Mouse (Mus musculus): ENCODE measurements around the gene Cbx5. TPM values are rescaled to one million over a fixed set of nuclear protein-coding genes. Genes with fewer than 3 reads are reported as not detected.
"Not testable (repeated sequence)": the region's sequence is repeated elsewhere in the genome, so short reads cannot be mapped to it uniquely, and the experiment has no call there.

The Cbx5 gene
- polyA plus RNA-seq, 1 experiment from 2014 or later = 206 TPM

GRCm38 (mm10) chr15:103247782-103248400 lies 8.3 kb upstream of the Cbx5 start:
- H3K27ac ChIP-seq (replicated peaks) = no peak overlapping the region
- no peaks in the 10 kb centered on the region for H3K27me3 ChIP-seq (replicated peaks; ENCODE audit: low read depth, poor library complexity, severe bottlenecking)
- peaks cover 68% of the 10 kb centered on the region for H3K36me3 ChIP-seq (replicated peaks)
- H3K4me1 ChIP-seq = peaks cover 21% of the 10 kb centered on the region
- DNase-seq (ENCODE audit: low spot score) = no peak
- no peak overlapping the region for H3K4me3 ChIP-seq
- H3K9me3 ChIP-seq = no peaks in the 10 kb centered on the region

DNA sequence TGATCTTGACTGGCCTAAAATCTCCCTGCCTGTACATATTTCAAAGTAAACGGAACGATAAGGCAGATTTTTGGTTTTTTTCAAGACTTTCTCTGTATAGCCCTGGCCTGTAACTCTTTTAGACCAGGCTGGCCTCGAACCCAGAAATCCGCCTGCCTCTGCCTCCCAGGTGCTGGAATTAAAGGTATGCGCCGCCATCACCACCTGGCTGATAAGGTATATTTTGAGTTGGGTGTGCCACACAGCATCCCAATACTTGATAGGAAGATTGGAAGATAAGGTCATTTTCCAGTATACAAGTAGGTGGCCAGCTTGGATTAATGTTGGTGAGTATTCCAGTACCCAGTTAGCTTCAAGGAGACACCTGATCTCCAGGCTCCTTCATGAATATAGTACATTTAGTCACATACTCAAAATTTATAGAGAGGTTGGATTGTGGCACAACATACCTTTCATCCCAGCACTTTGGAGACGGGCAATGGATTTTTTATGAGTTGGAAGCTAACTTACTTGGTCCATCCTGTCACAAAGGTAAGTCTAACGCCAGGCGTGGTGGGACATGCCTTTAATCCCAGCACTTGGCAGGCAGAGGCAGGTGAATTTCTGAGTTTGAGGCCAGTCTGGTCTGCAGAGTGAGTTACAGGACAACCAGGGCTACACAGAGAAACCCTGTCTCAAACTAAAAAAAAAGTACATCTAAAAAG lies 7.6 kb upstream of the Cbx5 start:
- Histone ChIP-seq H3K36me3 (replicated peaks) (peaks cover 74% of the 10 kb centered on the region), H3K27me3 (replicated peaks; ENCODE audit: low read depth, poor library complexity, severe bottlenecking) (no peaks in the 10 kb centered on the region), H3K27ac (replicated peaks) (no peak overlapping the region), H3K4me3 (no peak overlapping the region), H3K9me3 (no peaks in the 10 kb centered on the region), H3K4me1 (peaks cover 27% of the 10 kb centered on the region)
- no peak for DNase-seq (ENCODE audit: low spot score)
- WGBS = 90% methylated on average over 9 of the region's 9 CpGs

DNA sequence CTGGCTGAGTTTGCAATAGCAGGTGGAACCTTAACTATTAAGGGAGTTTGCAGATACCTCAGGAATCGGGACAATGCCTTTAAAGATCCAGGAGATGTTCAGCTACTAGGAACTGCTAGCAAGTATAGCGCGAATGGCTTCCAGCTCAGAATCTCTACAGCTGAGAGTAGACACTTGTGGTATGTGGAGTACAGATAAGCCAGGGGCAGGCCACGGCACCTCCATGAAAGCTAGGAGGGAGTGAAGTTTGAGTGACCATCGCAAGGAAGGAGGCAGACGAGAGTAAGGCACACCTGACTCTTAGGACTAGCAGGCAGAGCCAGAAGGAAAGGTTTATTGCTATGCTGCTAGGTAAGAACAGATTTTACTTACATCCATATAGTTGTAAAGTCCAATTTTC lies 6.0 kb upstream of the Cbx5 start:
- Histone ChIP-seq H3K27me3 (replicated peaks; ENCODE audit: low read depth, poor library complexity, severe bottlenecking) (no peaks in the 10 kb centered on the region), H3K36me3 (replicated peaks) (peaks cover 87% of the 10 kb centered on the region), H3K4me1 (peaks cover 31% of the 10 kb centered on the region), H3K9me3 (no peaks in the 10 kb centered on the region), H3K4me3 (0 out of 2 replicates have a peak overlapping the region, but pooled peaks have one; percentile 28), H3K27ac (replicated peaks) (no peak overlapping the region)
- 82% methylated on average over 6 of the region's 6 CpGs for WGBS
- DNase-seq (ENCODE audit: low spot score) = no peak

DNA sequence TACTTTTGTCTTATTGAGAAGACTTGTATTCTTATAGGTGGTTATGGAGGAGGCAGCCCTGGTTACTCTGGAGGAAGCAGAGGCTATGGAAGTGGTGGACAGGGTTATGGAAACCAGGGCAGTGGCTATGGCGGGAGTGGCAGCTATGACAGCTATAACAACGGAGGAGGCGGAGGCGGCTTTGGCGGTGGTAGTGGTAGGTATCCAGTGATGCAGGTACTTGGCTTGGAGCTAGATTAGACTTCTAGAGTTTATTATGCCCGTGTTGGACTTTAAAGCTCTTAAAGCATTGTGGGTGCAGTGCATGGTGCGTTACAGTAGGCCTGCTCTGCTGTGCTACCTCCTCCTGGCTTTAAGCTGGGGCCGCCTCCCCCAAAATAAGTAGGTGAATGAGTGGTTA lies 3.3 kb upstream of the Cbx5 start:
- H3K4me3 ChIP-seq = peak overlapping the region; percentile 81
- H3K4me1 ChIP-seq = peaks cover 32% of the 10 kb centered on the region
- H3K36me3 ChIP-seq (replicated peaks) = peaks cover 68% of the 10 kb centered on the region
- H3K27me3 ChIP-seq (replicated peaks; ENCODE audit: low read depth, poor library complexity, severe bottlenecking) = no peaks in the 10 kb centered on the region
- H3K27ac ChIP-seq (replicated peaks) = no peak overlapping the region
- H3K9me3 ChIP-seq = no peaks in the 10 kb centered on the region
- 74% methylated on average over 8 of the region's 8 CpGs for WGBS
- no peak for DNase-seq (ENCODE audit: low spot score)

GRCm38 (mm10) chr15:103241071-103242018 lies 1.7 kb upstream of the Cbx5 start:
- not testable (repeated sequence) for DNase-seq (ENCODE audit: low spot score); H3K27me3 ChIP-seq (replicated peaks; ENCODE audit: low read depth, poor library complexity, severe bottlenecking); H3K9me3 ChIP-seq
- WGBS = 15% methylated on average over 12 of the region's 12 CpGs
- Histone ChIP-seq H3K36me3 (replicated peaks) (peaks cover 64% of the 10 kb centered on the region), H3K27ac (replicated peaks) (peak overlapping the region; percentile 98), H3K4me1 (peaks cover 34% of the 10 kb centered on the region), H3K4me3 (peak overlapping the region; percentile 81)

DNA sequence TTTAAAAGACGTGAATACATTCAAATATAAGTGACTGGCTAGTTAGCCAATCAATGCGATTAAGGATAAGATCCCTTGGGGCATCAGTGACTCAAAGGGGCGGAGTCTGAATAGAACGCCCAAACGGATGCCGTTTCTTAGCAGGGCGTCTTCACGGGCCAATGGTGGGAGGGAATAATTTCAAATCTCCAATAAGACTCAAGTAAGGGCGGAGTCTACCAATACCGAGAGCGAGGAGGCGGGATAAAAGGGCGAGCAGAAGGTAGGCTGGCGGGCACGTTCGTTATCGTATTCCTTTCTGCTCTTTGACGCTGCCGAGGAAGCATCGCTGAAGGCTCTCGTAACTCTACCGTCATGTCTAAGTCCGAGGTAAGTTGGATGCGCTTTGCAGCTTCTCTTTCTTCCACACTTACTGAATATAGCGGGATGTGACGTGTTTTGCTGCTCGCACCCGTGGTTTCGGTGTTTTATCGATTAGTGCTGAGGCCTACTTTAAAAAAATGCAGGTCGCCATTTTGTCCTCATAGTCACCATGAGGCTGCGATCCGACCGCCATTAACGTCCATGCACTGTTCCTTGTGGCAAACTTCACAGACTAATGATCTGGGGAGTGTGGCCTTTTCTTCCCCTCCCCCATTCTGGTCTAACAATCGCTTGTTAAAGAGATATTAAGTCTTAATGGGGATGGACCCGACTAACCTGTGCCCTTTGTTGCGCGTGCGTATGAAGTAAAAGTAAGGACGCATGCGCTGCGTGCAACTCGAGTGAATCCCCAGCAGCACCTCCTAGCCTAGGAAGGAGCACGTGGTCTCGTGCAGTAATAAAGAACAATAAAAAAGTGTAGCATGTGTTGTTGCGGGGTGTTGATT lies 778 bp upstream of the Cbx5 start, which contains the start of gene Hnrnpa1:
TSS of gene Hnrnpa1 (plus strand) at position 273 of the 869 bp plus-strand sequence.
- Histone ChIP-seq H3K4me1 (peaks cover 34% of the 10 kb centered on the region), H3K4me3 (peak within 1 kb of the TSS; percentile 81), H3K27me3 (replicated peaks; ENCODE audit: low read depth, poor library complexity, severe bottlenecking) (no peaks in the 10 kb centered on the region), H3K9me3 (0 out of 2 replicates have a peak, but pooled peaks cover 2% of the 10 kb centered on the region), H3K27ac (replicated peaks) (peak within 1 kb of the TSS; percentile 98), H3K36me3 (replicated peaks) (peaks cover 64% of the 10 kb centered on the region)
- under 1% methylated on average over 47 of the region's 47 CpGs for WGBS
- peak; percentile 93 for DNase-seq (ENCODE audit: low spot score)

DNA sequence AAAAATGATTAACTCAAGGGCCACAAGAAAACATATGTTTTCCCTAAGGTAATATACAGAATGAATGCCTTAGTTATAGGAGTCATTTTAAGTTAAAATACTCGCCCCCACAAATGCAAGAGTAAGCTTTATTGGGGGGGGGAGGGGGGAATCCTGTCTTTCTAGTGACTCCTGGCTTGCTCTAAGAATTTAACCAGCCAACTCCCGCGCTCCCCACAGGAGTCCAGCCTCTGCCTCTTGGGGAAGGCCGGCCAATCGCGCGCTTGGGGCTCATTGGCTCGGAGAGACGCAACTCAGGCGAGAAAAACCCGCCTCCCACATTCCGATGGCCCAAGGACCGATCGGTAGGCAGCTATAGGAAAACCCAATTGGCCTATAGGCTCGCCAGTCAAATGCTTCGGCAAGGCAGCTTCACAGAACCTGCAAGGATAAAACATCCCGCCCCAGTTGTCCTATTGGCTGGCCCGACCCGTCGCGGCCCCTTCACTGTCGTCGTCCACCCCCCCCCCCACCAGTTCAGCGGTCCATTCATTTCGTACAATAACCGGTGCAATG lies 409 bp downstream of the Cbx5 start:
- Histone ChIP-seq H3K27me3 (replicated peaks; ENCODE audit: low read depth, poor library complexity, severe bottlenecking) (no peaks in the 10 kb centered on the region), H3K4me3 (peak overlapping the region; percentile 81), H3K9me3 (peaks cover 2% of the 10 kb centered on the region; the same call in 1 of the 2 replicates), H3K36me3 (replicated peaks) (peaks cover 68% of the 10 kb centered on the region), H3K4me1 (peaks cover 32% of the 10 kb centered on the region), H3K27ac (replicated peaks) (peak overlapping the region; percentile 98)
- DNase-seq (ENCODE audit: low spot score) = peak; percentile 96
- under 1% methylated on average over 26 of the region's 26 CpGs for WGBS

GRCm38 (mm10) chr15:103237295-103237694 lies 2.3 kb downstream of the Cbx5 start:
- Histone ChIP-seq H3K27ac (replicated peaks) (no peak overlapping the region), H3K4me3 (no peak overlapping the region), H3K27me3 (replicated peaks; ENCODE audit: low read depth, poor library complexity, severe bottlenecking) (no peaks in the 10 kb centered on the region), H3K4me1 (peaks cover 15% of the 10 kb centered on the region), H3K9me3 (peaks cover 2% of the 10 kb centered on the region; the same call in 1 of the 2 replicates), H3K36me3 (replicated peaks) (peaks cover 60% of the 10 kb centered on the region)
- no peak for DNase-seq (ENCODE audit: low spot score)
- WGBS = 94% methylated on average over 7 of the region's 7 CpGs

DNA sequence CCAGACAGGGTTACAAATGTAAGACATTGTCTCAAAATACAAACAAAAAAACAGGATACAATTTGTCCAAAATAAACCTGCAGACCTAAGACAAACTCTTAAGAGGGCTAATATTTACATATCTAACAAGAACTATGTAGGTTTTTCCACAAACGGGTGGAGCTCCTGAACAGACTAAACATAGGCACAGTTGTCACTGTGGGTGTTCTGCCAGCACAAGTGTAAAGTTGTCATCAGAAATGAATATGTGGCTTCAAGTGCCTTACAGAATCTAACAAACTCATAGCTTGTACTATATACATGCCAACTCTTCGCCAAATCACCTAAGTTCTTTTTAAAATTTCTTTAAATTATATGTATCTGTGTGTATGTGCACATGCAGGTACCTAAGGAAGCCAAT lies 6.5 kb downstream of the Cbx5 start:
- DNase-seq (ENCODE audit: low spot score) = no peak
- Histone ChIP-seq H3K9me3 (peaks cover 2% of the 10 kb centered on the region; the same call in 1 of the 2 replicates), H3K27me3 (replicated peaks; ENCODE audit: low read depth, poor library complexity, severe bottlenecking) (no peaks in the 10 kb centered on the region), H3K4me3 (no peak overlapping the region), H3K27ac (replicated peaks) (no peak overlapping the region), H3K36me3 (replicated peaks) (peaks cover 47% of the 10 kb centered on the region), H3K4me1 (peaks cover 4% of the 10 kb centered on the region)
- 93% methylated on average over 2 of the region's 2 CpGs for WGBS

- Histone ChIP-seq H3K36me3 (replicated peaks) (peaks cover 20% of the 10 kb centered on the region), H3K27me3 (replicated peaks; ENCODE audit: low read depth, poor library complexity, severe bottlenecking) (no peaks in the 10 kb centered on the region), H3K4me3 (no peak overlapping the region), H3K9me3 (no peaks in the 10 kb centered on the region), H3K4me1 (no peaks in the 10 kb centered on the region; the same call in 1 of the 2 replicates), H3K27ac (replicated peaks) (no peak overlapping the region)
- WGBS = 86% methylated on average over 2 of the region's 2 CpGs
- no peak for DNase-seq (ENCODE audit: low spot score)
Observed at GRCm38 (mm10) chr15:103228904-103229303, 10.7 kb downstream of the Cbx5 start.

- WGBS = 87% methylated on average over 2 of the region's 2 CpGs
- H3K27ac ChIP-seq (replicated peaks) = no peak overlapping the region
- no peaks in the 10 kb centered on the region for H3K9me3 ChIP-seq
- H3K27me3 ChIP-seq (replicated peaks; ENCODE audit: low read depth, poor library complexity, severe bottlenecking) = no peaks in the 10 kb centered on the region
- no peak for DNase-seq (ENCODE audit: low spot score)
- H3K36me3 ChIP-seq (replicated peaks) = peaks cover 24% of the 10 kb centered on the region
- no peak overlapping the region for H3K4me3 ChIP-seq
- H3K4me1 ChIP-seq = no peaks in the 10 kb centered on the region; the same call in 1 of the 2 replicates
Observed at GRCm38 (mm10) chr15:103227572-103227971, 12.0 kb downstream of the Cbx5 start.

Data from embryonic facial prominence, embryonic 10.5 days (tissue).